Mouse (Mus musculus): Measurements from ENCODE around the gene Rbms3.

DNA sequence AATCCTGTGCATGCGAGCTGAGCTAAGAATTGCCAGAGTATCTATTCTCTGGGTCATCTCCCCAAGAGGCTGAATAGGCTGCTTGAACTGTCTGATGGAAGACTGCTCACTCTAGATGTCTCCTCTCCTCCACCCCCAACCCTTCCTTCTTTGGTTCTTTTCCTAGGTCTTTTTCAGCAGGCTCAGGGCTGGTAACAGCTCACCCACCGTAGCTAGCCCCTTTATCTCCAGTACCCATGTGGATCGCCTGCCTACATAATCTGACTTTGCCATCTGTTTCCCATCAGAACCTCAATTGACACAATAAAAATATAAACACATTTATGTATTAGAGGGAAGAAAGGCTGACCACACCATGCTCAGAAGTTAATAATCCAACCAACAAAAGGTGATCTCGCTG is 225.1 kb downstream of the Rbms3 start:
- TF ChIP-seq CTCF (IDR thresholded peaks at IDR 0.05; ENCODE audit: insufficient read depth, low read depth, low read length) (no peak), POLR2A (IDR thresholded peaks at IDR 0.05; ENCODE audit: insufficient read depth, low read depth, low read length) (no peak)
